Mouse (Mus musculus) thymus, postnatal 4 days (tissue): ENCODE data around the gene Dgat2.

Source experiments
- DNase-seq: peaks from one replicate; pipeline ENCODE4 v3.0.0; 2021

Dgat2 gene

DNA sequence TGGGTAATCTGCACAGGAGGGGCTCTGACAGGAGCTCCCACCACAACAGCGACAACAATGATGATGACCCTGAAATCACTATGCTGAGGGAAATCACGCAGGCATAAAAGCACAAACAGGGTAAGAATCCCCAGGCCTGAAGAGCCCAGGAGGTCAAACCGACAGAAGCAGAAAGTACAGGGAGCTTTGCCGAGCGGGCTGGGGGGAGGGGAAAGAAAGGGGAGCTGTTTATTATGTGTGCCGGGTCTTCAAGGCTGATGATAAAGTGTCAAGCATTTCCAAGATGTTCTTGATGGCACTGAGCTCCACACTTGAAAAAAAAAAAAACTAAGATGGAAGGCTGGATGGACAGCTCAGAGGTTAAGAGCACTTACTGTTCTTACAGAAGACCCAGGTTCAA lies 45.7 kb downstream of the Dgat2 start:
- no peak for DNase-seq

DNA sequence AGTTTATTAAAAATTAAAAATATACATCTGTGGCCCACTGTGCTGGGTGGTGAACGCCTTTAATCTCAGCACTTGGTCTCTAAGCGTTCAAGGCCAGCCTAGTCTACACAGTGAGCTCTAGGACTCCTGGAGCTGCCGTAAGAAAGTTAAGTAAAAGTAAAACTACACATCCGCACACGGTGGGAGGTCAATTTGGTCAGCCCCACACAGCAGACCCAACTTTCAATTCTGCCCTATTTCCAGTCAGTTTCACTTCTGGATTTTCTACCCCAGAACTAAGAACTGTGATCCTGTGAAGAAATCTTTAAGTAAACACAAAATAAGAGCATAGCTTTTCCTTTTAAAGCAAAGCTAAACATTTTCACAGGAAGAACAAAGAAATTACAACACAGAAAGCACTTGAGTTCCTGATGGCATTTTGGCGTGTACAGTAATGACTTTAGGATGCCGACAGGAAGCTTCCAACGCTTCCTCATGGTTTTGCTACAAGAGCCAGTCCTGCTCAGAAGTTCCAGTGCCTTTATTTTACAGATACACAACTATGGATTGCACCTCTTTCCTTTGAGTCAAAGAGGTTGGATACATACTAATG lies 48.6 kb downstream of the Dgat2 start:
- DNase-seq = no peak

DNA sequence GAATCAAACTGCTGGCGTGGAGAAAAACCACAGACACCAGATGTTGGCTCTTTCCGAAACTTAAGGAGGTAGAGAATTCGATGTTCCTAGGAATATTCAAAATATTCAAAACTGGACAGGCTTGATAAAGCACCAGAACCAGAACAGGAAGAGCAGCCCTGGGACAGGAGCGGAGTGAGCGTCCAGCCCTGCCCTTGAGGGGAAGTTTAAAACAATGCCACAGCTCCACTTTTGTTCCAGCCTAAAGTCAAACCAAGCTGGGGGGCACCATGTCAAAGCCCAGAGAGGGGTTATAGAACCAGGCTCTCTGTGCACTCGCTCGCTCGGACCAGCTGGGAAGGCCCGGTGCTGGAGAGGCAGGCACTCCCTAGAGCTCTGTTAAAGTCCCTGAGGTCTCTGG lies 49.9 kb downstream of the Dgat2 start:
- no peak for DNase-seq

DNA sequence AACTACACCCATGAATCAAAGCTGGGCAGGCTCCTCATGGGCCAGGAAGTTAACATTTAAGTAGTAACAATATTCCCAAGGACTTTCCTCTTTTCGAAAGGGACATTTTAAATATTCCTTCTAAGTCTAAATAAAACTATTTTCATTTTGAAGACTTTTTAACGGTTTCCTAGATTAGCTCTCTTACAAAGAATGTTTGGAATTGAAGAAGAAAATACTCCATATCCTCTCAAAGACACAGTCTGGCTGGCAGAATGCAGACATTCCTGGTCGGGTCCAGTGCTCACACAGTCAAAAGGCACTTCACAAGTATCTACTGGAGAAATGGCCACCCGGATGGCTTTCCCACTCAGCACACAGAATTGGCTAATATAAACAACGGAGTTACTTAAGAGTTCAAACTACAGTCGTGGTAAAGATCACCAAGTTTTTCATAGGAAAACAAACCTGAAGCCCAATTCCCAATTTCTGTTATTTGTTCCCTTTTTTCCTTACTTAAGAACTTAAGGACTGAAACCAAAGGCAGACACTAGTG lies 50.6 kb downstream of the Dgat2 start:
- DNase-seq = no peak

DNA sequence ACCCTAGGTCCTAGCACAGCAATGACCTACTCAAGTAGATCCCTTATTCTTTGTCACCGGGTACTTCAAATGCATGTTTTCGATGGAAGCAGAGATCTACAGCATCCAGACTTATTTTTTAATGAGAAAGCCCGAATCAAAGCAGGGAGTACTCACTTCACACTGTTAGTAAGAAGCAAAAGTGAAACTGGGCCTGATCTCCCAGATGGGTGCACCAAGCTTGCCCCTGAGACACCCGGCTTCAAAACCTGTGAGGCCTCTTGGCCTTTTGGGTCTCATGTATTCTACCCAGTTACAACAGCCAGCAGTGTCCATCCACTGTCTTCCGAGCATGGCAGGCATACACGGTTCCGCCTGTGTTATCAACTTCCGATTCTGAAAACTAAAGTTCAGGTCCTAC lies 53.6 kb downstream of the Dgat2 start:
- no peak for DNase-seq

DNA sequence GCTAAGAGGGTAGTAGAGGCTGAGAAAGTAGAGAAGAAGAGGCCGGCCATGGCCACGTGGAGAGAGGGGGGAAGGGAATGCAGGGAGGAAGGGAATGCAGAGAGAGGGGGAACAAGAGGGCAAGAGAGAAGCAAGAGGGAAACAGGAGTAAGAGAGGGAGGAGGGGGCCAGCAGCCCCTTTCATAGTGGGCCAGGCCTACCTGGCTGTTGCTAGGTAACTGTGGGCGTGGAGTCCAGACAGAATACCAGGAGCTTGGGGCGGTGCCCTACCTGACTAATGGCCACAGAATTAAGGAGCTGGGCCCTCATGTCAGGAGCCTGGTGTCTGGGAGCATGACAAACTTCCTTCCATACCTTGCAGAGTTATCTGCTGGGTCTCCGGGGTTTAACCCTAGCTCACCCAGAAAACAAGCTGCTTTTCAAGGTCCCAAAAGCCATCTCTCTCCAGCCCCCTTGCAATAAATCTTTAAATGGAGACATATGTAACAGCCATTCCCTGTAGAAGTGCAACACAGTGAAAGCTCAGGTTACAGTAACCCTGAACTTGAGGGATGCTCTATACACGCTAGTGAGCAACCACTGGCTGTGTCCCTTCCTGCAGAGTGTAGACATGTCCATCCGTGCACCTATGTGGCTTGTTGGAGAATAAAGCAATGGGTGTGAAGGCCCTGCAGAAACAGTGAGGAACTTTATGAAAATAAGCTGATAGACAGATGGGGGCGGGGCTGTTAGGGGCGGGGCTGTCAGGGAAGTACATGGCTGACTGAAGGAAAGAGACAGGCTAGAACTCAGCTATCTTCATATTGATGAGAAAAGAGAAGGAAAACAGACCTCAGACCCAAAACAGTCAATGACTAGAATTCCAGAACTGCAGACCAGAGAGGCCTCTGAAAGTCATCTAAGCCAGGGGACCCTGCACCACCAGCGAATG lies 54.2 kb downstream of the Dgat2 start:
- no peak for DNase-seq

DNA sequence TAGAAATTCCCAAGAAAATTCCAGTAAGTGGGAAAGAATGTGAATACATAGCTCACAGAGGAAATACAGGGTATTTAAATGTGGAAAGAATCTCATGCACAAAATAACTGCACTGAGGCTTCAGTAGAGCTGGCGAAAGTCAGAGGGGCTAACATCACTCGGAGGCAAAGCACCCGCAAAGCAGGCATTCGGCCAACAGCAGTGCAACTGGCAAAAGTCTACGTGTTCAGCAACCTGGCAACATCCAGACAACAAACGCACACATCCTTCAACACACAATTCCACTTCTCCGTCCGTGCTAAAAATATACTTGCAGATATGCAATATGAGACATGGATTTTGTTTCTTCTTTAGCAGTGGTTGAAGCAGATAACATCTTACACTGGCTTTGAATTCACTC lies 56.5 kb downstream of the Dgat2 start:
- no peak for DNase-seq

DNA sequence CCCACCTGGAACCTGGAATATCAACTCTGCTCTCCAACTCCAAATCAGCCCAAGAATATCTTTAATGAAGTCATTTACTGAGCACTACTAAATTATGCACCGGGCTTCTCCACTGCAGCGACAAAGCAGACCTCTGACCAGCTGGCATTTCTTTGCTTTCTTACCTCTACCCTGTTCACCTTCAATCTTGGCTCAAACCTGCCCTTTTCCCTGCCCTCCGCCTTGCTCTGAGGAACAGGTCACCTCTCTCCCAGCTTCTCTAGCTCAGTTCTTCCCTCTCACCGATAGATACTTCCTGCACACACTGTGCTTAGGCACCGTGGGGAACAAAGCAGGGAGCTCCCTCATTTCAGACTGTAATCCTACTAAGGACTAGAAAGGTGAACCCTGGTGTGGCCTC lies 59.9 kb downstream of the Dgat2 start:
- no peak for DNase-seq

DNA sequence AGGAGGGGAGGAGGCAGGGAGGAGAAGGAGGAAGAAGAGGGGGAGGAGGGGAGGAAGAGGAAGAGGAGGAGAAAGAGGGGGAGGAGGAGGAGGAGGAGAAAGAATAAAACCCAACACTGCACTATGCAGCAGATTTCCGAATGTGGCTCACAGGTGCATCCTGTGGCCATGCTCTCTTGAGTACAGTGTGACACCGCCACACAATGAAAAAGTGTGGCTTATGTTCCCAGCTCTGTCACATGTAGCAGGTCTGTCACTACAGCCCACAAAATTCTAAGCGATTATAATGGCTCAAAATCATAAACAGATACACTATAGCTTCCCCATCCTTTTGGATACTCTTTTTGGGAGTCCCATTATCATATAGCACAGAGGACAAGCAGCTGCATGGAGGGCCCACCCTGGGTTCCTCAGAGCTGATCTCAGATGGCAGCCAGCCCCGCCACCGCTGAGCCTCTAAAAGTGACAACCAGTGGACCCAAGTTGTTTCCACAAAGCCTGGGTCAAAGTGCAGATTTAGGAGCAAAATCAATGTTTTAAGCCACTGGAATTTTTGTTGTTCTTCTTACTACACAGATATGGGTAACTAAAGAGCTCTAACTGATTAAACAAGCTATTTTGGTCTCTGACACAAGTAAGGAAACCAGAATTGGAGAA lies 61.5 kb downstream of the Dgat2 start:
- peak; percentile 36 for DNase-seq

DNA sequence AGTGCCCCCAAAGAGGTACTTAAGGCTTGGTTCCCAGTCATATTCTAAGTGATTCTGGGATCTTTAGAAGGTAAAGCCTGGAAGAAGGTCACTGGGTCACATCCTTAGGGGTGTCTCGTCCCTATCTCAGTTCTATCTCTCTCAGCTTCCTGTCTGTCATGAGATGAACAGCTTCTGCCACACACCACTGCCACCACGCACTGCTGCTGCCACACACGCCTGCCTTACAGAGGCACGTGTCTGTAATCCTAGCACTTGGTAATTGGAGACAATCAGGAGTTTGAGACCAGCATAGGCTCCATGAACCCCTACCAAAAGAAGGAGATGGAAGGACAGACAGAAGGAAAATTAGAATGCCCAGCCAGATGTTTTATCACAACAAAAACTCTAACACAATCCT lies 62.4 kb downstream of the Dgat2 start:
- DNase-seq = no peak

DNA sequence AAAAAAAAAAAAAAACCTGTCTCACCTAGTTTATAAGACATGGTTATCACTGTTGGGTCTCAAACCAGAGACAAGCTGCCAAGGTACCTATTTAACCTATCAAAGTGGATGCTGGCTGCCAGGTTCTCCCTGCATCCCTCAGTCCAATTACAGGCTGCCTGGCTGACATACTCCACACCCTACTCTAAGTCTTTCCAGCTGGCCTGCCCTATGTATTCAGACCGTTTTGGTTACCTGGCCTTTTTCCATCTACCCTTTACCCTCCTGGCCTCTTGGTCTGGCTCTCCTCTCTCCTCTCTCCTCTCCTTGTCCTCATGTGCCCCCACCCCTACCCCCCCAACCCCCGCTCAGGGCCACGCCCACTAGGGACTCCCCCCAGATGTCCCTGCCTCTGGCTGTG lies 65.7 kb downstream of the Dgat2 start:
- DNase-seq = no peak

DNA sequence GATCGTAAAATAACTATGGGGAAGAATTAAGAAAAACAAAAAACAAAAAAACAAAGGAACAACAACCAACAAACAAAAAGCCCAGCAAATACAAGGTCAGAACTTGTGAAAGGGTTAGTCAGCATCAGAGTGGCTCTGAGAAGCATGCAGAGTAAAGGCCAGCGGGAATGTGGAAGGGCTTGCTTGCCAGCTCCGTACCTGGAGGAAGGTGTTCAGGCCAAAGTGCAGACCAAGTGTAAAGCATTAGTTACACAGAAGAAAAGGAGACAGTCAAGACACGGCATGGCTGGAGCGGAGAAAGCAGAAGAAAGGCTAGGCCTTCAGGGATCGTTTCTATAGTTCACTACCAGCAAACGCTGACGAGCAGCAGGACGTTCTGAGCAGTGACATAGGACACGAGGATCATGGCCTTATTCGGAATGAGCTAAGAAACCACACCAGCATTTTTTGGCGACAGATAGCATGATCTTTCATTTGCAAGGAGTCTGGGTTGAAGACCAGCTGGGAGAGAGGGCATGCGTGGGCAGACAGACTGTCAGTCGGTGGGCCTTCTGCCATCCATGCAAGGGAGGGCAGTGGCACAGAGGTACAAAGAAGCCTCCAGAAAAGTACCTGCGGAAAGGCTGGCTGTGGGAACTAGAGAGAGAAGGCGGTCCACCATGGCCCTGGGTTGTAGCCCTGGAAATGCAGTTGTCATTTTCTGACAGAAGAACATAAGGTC lies 68.4 kb downstream of the Dgat2 start:
- DNase-seq = no peak

DNA sequence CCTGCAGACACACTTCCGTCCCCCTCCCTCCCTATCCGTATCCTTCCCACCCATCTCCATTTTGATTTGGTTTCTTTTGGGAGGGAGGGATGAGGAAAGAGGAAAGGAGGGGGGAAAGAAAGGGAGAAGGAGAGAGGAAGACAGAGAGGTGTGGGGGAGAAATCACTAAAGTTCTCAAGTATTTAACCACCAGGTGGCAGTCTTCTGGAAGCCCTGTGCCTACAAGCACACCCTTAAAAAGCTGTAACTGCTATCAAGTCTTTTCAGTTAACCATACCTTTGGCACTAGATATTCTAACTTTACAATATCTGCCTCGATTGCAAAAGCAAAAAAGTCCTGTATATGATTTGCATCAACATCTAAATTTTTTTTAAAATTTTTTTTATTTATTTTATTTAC lies 75.0 kb downstream of the Dgat2 start:
- DNase-seq = no peak

DNA sequence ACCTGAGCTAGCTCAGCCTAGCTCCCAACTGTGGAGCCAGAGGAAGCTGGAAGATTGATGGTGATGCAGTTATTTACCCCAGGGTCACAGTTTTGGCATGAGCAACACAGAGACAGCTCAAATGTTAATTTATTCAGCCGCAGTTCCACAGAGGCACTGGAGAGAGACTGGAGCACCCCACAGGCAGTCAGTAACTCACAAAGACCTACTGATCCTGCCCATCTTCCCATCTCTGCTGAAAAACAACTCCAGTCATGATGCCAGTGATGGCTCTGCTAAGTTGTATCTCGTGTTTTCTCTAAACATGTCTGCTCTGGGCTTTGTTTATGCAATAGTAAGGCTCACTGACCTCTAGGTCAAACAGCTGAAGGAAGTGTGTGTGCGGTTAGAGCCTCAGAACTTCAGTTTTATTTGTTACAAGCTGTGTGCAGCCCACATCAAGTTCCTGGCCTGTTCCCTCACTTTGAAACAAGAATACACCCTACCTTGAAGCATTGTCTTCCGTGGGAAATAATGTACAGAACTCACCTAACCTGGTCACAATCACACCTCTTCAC lies 75.7 kb downstream of the Dgat2 start:
- no peak for DNase-seq
